Mouse (Mus musculus) heart, adult 2 months (tissue): ENCODE measurements at regions not wholly inside any gene's neighbourhood (a gene's known extent, or its start where the extent isn't known, plus 50 kb on each side); places are given as distances from the start of the nearest gene placed in this dataset.

Source experiments
- DNase-seq, 2 experiments: peaks; one replicate each; pipeline ENCODE4 v3.0.0; 2021
- H3K27ac ChIP-seq: fragments of 200-600 bp; 2 replicates; pipeline ENCODE4 v1.8.1; 2022
- H3K27me3 ChIP-seq: fragments of 200-500 bp; 2 replicates; pipeline ENCODE4 v1.6.1; 2012; ENCODE audit warnings: mild to moderate bottlenecking, low read length, inconsistent platforms, mixed read lengths; ENCODE audit not compliant: control insufficient read depth, insufficient read depth
- H3K36me3 ChIP-seq: fragments of 200-500 bp; 2 replicates; pipeline ENCODE4 v1.6.1; 2012; ENCODE audit warnings: low read length, inconsistent platforms; ENCODE audit not compliant: control insufficient read depth, insufficient read depth
- H3K4me1 ChIP-seq: fragments of 200-500 bp; 2 replicates; pipeline ENCODE4 v1.6.1; 2011; ENCODE audit warnings: low read length; ENCODE audit not compliant: control insufficient read depth, insufficient read depth
- H3K4me3 ChIP-seq: fragments of 200-600 bp; 2 replicates; pipeline ENCODE4 v1.8.1; 2022
- H3K79me2 ChIP-seq: fragments of 200-500 bp; replicated peaks from 2 replicates; pipeline ENCODE4 v1.6.1; 2012; ENCODE audit warnings: mild to moderate bottlenecking, inconsistent platforms, low read length, moderate library complexity, mixed read lengths; ENCODE audit not compliant: control insufficient read depth, insufficient read depth
- H3K9ac ChIP-seq: fragments of 200-500 bp; 2 replicates; pipeline ENCODE4 v1.6.1; 2012; ENCODE audit warnings: low read depth, mild to moderate bottlenecking, control low read depth, inconsistent platforms, low read length, mixed read lengths
- CTCF ChIP-seq: fragments of 200-600 bp; IDR thresholded peaks from 2 replicates; pipeline ENCODE4 v1.8.1; 2022; ENCODE audit warnings: antibody characterized with exemption, mild to moderate bottlenecking, moderate library complexity
- EP300 ChIP-seq: fragments of 200-500 bp; IDR thresholded peaks from 2 replicates; pipeline ENCODE4 v1.6.1; 2011; ENCODE audit warnings: low read depth, low read length, control low read depth; ENCODE audit not compliant: insufficient read depth
- POLR2A ChIP-seq: fragments of 200-500 bp; IDR thresholded peaks from 2 replicates; pipeline ENCODE4 v1.6.1; 2011; ENCODE audit warnings: mild to moderate bottlenecking, low read depth, low read length, control low read depth; ENCODE audit not compliant: insufficient read depth
- WGBS: fragments of 180-500 bp; shearing (Covaris S2); methylation state at CpG from one replicate; pipeline ENCODE4 v1.1.7; 2018; 5-methylcytosine and 5-hydroxymethylcytosine counted together
- intact Hi-C: fragments of 180-260 bp; cut with DNase I; formaldehyde crosslinking; loops from one replicate; pipeline ENCODE4 v1.15.1; 2025

GRCm38 (mm10) chr14:25340845-25341244, 118.1 kb upstream of the Zmiz1 start:
- peaks cover 3% of the 10 kb centered on the region for H3K4me1 ChIP-seq
- H3K4me3 ChIP-seq: no peak overlapping the region
- intact Hi-C loops: no loop called here
- DNase-seq: no peak
- no peak for TF ChIP-seq POLR2A
- TF ChIP-seq CTCF: no peak
- TF ChIP-seq EP300: no peak
- H3K27ac ChIP-seq: no peak overlapping the region
- no peak overlapping the region for H3K9ac ChIP-seq
- H3K27me3 ChIP-seq: no peaks in the 10 kb centered on the region
- H3K79me2 ChIP-seq: no peaks in the 10 kb centered on the region
- 83% methylated on average over 9 of the region's 9 CpGs for WGBS
- H3K36me3 ChIP-seq: no peaks in the 10 kb centered on the region

- H3K27ac ChIP-seq: no peak overlapping the region
- H3K4me3 ChIP-seq: no peak overlapping the region
- 67% methylated on average over 9 of the region's 9 CpGs for WGBS
- TF ChIP-seq POLR2A (no peak), CTCF (no peak), EP300 (no peak)
- no peaks in the 10 kb centered on the region for H3K36me3 ChIP-seq
- peaks cover 8% of the 10 kb centered on the region for H3K4me1 ChIP-seq
- H3K9ac ChIP-seq: no peak overlapping the region
- intact Hi-C loops: no loop called here
- no peaks in the 10 kb centered on the region for H3K79me2 ChIP-seq
- DNase-seq: no peak
- H3K27me3 ChIP-seq: no peaks in the 10 kb centered on the region
Observed at GRCm38 (mm10) chr14:25341848-25342427, 117.0 kb upstream of the Zmiz1 start.

GRCm38 (mm10) chr14:25342865-25343565, 116.0 kb upstream of the Zmiz1 start:
- Histone ChIP-seq H3K4me1 (peaks cover 9% of the 10 kb centered on the region), H3K27ac (no peak overlapping the region), H3K27me3 (no peaks in the 10 kb centered on the region), H3K36me3 (no peaks in the 10 kb centered on the region), H3K4me3 (no peak overlapping the region), H3K79me2 (no peaks in the 10 kb centered on the region), H3K9ac (no peak overlapping the region)
- no peak for DNase-seq
- intact Hi-C loops: no loop called here
- TF ChIP-seq CTCF: no peak
- WGBS: 35% methylated on average over 4 of the region's 4 CpGs

DNA sequence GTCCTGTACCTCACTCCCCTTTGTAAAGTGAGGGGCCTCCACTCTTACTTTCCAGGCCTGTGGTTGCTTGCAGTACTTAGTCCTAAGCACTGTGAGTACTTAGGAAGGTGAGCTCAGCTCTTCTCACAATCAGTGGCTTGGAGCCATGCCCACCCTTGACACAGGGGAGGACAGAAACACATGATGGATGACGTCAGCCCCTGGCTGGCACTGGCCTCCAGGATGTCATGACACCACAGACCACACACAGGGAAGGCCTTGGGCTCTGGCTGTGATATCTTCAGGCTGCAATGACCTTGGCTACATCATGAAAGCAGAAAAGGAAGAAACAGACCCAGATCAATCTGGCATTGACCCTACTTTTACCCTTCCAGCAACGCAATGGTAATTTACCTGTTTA, 113.0 kb upstream of the Zmiz1 start:
- WGBS: 41% methylated on average over 2 of the region's 2 CpGs
- Histone ChIP-seq H3K4me3 (no peak overlapping the region), H3K27ac (no peak overlapping the region), H3K9ac (no peak overlapping the region), H3K79me2 (no peaks in the 10 kb centered on the region), H3K4me1 (peaks cover 9% of the 10 kb centered on the region), H3K27me3 (no peaks in the 10 kb centered on the region), H3K36me3 (no peaks in the 10 kb centered on the region)
- DNase-seq: peak in 1 of 2 experiments; percentile 57
- intact Hi-C loops: no loop called here
- no peak for TF ChIP-seq POLR2A
- peak; percentile 71; the same call in 1 of the 2 replicates for TF ChIP-seq EP300

- H3K27ac ChIP-seq: no peak overlapping the region
- intact Hi-C loops: no loop called here
- 57% methylated on average over 7 of the region's 7 CpGs for WGBS
- H3K9ac ChIP-seq: no peak overlapping the region
- H3K4me1 ChIP-seq: peaks cover 9% of the 10 kb centered on the region
- H3K79me2 ChIP-seq: no peaks in the 10 kb centered on the region
- DNase-seq: no peak
- H3K36me3 ChIP-seq: no peaks in the 10 kb centered on the region
- TF ChIP-seq POLR2A: no peak
- TF ChIP-seq EP300: 0 out of 2 replicates have a peak, but pooled peaks have one; percentile 13
- H3K27me3 ChIP-seq: no peaks in the 10 kb centered on the region
- H3K4me3 ChIP-seq: no peak overlapping the region
Observed at GRCm38 (mm10) chr14:25346813-25347610, 112.0 kb upstream of the Zmiz1 start.

DNA sequence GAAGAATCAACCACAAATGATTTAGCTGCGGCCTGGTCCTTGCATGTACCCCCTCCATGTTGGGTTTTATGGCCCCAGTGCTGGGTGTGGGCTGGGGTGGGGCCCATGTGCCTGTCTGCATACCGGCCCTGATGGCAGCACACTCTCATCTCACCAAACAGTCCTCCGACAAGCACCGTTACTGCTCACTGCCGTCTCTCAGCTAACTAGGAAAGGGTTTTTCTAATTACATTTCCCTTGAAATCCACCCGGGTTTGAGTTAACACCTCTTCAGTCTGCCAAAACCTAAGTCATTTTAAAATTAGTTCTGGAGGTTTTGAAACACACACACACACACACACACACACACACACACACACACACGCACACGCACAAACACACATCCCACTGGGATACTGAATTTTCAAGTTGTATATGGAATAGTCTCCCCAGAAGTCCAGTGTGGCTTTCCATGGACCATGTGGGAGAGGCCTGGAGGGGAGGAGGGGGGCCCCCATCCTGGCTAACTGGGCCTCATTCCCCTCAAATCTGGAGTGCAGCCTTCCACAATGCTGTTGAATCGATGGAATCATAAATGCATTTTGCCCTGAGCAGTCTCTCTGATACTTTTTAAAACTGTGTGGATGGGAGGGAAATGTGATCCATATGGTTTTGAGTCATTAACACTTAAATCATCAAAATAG, 108.6 kb upstream of the Zmiz1 start:
- no peak overlapping the region for H3K9ac ChIP-seq
- TF ChIP-seq EP300: no peak
- no peak for TF ChIP-seq CTCF
- TF ChIP-seq POLR2A: no peak
- no peak for DNase-seq
- no peaks in the 10 kb centered on the region for H3K36me3 ChIP-seq
- H3K4me3 ChIP-seq: no peak overlapping the region
- H3K4me1 ChIP-seq: peaks cover 11% of the 10 kb centered on the region
- H3K27me3 ChIP-seq: no peaks in the 10 kb centered on the region
- no peak overlapping the region for H3K27ac ChIP-seq
- no peaks in the 10 kb centered on the region for H3K79me2 ChIP-seq
- intact Hi-C loops: no loop called here
- WGBS: 87% methylated on average over 9 of the region's 9 CpGs
